Mouse (Mus musculus) lung, adult 2 months (tissue): ENCODE measurements around the gene Taf1a.

Source experiments
- CTCF ChIP-seq: fragments of 200-500 bp; IDR thresholded peaks from 2 replicates; pipeline ENCODE4 v1.5.1; 2011; ENCODE audit warnings: mild to moderate bottlenecking, low read length, control low read depth; ENCODE audit not compliant: insufficient read depth
- POLR2A ChIP-seq: fragments of 200-500 bp; IDR thresholded peaks from 2 replicates; pipeline ENCODE4 v1.6.1; 2011; ENCODE audit warnings: low read depth, mild to moderate bottlenecking, control low read depth, low read length, borderline replicate concordance; ENCODE audit errors: extremely low read depth

GRCm38 (mm10) chr1:183362729-183363576 lies 25.8 kb upstream of the Taf1a start:
- TF ChIP-seq CTCF (no peak), POLR2A (no peak)
